Mouse (Mus musculus): ENCODE measurements around the gene Cpd.

The Cpd gene

GRCm38 (mm10) chr11:76846878-76847222 lies at the start of gene Cpd:
Gene Cpd, minus strand, starts transcription at chr11:76847018.
- peak; percentile 97 to 98 for DNase-seq

DNA sequence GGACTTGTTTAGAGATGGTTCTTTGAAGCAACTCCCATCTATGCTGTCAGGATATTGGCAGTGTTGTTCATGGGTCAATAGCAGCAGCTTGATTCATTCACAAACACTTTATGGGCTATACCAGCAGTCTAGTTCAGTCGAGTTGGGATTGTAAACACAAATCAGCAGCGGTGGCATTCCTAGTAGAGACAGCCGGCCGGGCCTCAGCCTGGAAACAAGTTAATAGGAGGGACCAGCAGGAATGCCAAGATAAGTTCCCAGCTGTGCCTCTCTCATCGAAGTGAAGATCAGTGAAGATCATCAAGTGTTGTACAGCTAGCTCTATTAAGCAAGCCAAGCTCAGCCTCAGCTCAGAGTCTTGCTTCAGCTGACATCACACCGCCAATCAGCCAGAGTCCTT lies 49.5 kb upstream of the Cpd start:
- no peak for DNase-seq

DNA sequence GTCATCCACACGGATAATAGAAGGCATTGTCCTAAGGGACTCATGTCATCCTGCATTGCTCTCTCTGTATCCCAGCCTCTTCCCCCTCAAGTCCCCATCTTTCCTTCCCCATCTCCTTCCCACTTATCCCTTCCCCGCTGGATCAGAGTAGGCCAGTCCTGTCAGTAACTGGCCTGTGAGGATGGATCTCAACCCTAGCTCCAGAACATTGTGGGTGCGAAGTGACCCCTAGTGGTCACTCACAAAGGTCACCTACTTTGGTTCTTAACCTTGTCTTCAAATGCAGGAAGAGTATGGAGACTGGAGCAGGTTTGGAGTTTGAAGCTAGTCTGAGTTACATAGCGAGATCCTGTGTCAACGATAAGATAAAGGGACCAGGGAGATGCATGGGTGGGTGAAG lies 47.4 kb upstream of the Cpd start:
- peak; percentile 55 to 68 for DNase-seq

GRCm38 (mm10) chr11:76893570-76893969 lies 46.8 kb upstream of the Cpd start:
- DNase-seq: peak; percentile 43 to 71

DNA sequence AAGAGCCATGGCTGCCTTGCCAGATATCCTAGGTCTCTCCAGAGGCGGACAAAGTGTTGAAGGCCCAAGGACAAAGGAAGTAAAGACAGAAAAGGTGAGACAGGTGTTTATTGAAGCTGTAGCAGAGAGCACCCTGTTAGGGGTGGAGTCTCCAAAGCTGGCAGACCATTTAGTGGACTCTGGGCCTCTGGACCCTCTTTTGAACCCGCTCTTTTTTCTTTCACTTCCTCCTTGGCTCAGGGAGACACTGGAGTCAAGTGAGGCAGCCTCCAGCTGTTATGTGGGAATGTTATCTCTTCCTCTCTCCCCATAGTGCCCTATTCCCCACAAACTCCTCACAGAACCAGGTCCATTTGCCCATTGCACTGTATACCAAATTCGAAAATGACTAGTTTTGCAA lies 46.2 kb upstream of the Cpd start:
- DNase-seq: no peak

GRCm38 (mm10) chr11:76891738-76892349 lies 45.0 kb upstream of the Cpd start:
- DNase-seq: no peak

GRCm38 (mm10) chr11:76891171-76891570 lies 44.4 kb upstream of the Cpd start:
- no peak for DNase-seq

- peak; percentile 55 to 57 for DNase-seq
These were observed 42.7 kb upstream of the Cpd start for GRCm38 (mm10) chr11:76889339-76890164.

- DNase-seq: no peak
These were observed 37.6 kb upstream of the Cpd start for GRCm38 (mm10) chr11:76884451-76884850.

DNA sequence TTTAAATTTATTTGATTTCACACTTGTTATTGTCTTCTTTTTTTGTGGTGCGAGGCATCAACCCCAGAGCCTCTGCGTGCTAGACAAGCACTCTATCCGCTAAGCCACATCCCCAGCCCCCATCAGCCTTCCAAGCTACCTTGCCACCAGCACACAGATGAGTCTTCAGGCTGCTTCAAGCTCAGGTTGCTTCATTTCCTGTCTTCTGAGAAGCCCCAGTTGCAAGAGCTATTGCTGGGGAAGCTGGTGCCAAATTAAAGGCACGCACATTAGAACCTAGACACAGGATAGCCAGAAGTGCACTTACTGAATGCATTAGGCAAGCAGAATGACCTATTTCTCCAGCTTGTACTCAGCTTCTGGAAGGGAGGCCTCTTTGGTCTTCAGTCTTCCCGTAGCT lies 33.0 kb upstream of the Cpd start:
- DNase-seq: no peak

DNA sequence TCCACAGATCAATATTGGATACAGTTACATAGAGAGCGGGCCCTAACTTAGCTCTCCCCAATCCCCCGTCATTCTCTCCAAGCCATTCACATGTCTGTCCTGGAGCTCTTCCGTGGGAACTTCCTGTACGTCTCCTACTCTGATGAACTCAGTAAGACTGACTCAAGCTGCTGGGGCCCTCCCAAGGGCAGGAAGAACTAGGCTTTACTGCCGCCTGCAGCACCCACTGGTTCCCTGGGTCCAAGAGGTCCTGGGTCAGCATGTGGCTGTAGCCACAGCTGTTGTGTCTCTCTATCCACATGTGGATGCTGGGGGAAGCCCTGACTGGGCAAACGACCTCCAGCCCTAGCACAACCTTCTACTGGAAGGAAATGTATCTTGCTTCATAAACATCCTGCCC lies 27.9 kb upstream of the Cpd start:
- no peak for DNase-seq

DNA sequence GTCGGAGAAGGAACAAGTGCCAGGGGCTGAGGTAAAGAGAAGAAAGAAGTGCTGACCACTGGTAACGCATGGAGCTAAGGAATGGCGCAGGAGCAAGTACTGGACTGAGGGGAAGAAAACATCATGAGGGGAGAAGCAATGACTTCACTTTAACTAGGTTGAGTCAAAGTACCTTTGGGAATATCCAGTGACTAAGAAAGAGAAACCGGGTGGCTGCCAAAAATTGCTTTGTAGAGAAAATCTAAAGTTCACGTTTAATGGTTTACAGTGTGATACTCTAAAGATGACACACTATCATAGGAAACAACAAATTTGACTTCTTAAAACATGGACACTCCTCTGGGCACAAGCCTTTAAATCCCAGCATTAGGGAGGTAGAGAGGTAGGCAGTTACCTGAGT lies 27.0 kb upstream of the Cpd start:
- no peak for DNase-seq

GRCm38 (mm10) chr11:76872556-76873234 lies 25.9 kb upstream of the Cpd start:
- no peak for DNase-seq

DNA sequence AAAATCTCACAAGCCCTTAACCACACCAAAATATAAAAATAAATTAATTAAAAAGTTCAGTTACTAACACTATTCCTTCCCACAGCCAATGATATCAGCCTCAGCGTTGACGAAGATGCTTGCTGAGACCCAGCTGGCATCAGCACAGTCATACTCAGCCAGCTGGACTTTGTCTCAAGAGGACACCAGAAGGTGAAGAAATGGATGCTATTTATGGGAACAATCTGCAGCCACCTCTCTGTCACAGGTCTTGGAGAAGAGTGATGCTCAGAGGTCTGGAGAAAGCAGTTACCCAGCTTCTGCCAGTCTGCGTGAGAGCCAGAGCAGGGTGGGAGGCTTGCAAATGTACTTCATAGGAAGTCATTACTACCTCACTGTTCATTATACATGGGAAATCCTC lies 14.4 kb upstream of the Cpd start:
- no peak for DNase-seq

DNA sequence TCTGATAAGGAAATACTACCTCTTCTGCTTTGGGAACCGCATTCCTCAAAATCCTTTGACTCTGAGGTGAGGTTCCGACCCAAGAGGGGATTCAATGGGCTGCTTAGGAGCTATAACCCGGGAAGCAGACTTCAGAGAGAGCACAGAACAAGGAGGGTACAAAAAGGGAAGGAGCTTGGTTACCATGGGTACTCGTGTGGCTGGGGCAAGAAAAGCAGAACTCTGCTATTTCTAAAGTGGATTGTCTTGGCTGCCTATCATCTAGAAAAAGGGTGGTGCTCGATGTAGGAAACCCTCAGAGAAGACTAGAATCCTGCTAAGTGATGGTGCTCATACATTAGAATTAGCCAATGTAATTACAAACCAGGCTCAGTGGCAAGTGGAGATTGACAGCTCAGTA lies 12.4 kb upstream of the Cpd start:
- DNase-seq: no peak

- DNase-seq: no peak
These were observed 12.0 kb upstream of the Cpd start for GRCm38 (mm10) chr11:76858781-76859180.

DNA sequence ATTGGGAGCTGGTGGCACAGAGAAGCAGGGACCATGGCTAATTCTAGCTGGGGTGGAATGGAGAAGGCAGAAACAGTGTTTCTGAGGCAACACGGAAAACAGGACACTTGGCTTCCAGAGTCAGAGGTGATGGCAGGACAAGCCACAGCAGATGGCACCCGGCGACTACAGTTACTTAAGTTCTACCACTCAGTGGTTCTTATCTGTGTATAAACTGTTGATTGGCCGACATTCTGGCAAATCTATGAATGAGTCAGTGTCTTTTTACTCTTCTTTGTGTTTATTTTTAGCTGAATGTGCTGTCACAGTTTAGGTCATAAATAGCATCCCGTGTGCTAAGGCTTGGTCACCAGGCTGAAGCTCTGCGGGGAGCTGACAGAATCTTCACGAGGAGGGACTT lies 10.3 kb upstream of the Cpd start:
- DNase-seq: no peak

DNA sequence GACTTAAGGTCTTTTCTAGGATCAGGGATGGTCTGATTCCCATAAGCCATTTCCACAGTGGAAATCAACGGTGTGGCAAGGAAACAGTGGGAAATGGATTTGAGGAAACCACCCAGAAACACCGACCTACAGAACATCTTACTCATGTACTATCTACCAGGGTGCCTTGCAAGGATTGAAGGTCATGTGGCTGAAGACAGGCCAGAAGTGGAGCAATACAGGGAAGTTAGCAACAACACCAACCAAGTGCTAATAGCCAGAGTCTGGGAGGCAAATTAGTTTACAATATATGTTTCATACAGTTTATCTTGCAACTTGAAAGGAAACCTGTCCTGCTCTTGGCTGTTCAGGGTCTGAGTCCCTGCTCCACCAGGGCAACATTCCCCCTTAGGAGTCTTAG lies 9.8 kb upstream of the Cpd start:
- DNase-seq: no peak

DNA sequence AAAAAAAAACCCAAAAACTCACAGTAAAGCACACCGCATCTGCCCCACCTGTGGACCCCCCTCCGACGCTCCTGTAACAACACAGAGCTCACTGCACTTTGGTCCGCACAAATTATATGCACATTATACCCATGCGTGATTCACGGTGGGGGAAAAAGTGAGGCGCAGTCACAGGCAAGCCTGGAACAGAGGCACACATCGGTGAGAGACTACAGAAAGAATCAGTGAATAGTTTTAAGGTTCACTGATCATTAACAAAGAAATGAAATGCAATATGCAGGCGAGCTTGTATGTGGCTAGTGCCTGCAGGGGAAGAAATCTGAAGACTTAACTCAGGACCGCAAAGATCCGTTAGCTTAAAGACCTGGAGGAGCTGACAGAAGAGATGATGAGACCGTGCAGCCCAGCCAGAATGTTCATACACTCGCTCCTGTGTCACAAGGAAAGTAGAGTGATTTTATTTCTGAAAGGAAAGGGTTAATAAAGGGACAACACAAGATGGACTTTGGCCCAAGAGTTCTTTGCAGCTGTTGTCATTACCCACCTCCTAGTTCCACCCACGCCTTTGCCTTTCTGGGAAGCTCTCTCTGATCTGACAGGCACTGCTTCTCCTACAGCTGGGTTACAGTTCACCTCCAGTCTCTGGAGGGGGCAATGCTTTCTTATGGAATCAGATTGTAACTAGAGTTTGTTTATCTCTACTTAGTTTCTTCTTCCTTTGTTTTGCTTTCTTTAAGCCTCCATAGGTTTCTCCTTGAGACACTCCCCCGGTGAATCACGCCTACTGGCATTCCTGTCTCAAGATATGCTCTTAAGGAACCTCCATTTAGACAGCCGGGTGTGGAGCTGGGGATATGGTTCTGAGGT lies 7.9 kb upstream of the Cpd start:
- peak; percentile 47 to 48 for DNase-seq

DNA sequence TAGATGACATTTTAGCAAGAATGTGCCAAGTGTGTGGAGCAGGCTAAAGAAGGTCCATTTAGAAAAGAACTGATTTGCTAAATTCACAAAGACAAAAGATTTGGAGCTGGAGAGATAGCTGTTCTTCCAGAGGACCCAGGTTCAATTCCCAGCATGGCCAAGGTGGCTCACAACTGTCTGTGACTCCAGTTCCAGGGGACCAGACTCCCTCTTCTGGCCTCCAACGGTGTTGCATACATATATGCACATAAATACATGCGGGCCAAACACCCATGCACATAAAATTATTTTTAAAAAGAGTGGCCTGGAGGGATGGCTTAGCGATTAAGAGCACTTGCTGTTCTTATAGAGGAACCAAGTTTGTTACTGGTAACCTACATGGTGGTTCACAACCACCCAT lies 4.7 kb upstream of the Cpd start:
- DNase-seq: no peak

DNA sequence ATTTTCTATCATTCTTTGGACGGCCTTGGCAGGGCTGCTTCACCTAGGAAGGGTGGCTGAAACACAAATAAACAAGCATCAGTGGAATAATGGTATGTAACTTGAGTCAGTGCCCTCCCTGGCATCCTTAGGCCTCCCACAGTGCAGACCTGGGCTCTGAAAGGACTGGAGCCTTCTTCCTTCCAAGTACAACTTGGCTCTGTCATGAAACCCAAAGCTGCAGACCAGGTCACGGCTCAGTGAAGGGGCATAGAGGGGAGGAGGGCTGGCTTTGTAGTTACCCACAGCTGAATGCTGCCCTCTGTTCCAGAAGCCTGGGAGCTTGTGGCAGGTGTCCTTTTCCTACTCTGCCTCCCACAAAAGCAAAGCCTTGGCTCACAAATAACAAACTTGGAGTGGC lies 2.8 kb upstream of the Cpd start:
- DNase-seq: peak; percentile 31 to 39

- DNase-seq: no peak
These were observed 1.3 kb upstream of the Cpd start for GRCm38 (mm10) chr11:76848081-76848480.

GRCm38 (mm10) chr11:76847354-76847753 lies 536 bp upstream of the Cpd start:
- DNase-seq: no peak
